Mouse (Mus musculus) hindbrain, embryonic 13.5 days (tissue): Measurements from ENCODE around the gene Prdm15. TPM values are rescaled to one million over a fixed set of nuclear protein-coding genes. Genes with fewer than 3 reads are reported as not detected.
A peak's percentile ranks its signal among the peaks of the same experiment; 100 is the strongest.

ENCODE experiments used
- ATAC-seq: fragments of 200-750 bp; cut with Nextera tagmentation; 2 replicates; pipeline ENCODE4 v1.8.0; 2017; ENCODE audit warnings: moderate TSS enrichment; ENCODE audit not compliant: low FRiP score
- H3K27ac ChIP-seq: fragments of 300-500 bp; sonication (generic); 2 replicates; pipeline ENCODE4 v1.5.1; 2015; ENCODE audit warnings: inconsistent platforms, mild to moderate bottlenecking, moderate library complexity
- H3K27me3 ChIP-seq: fragments of 300-500 bp; sonication (generic); 2 replicates; pipeline ENCODE4 v1.6.1; 2015; ENCODE audit warnings: mild to moderate bottlenecking, inconsistent platforms
- H3K36me3 ChIP-seq: fragments of 300-500 bp; sonication (generic); 2 replicates; pipeline ENCODE4 v1.6.1; 2015; ENCODE audit warnings: mild to moderate bottlenecking, inconsistent platforms
- H3K4me1 ChIP-seq: fragments of 300-500 bp; sonication (generic); replicated peaks from 2 replicates; pipeline ENCODE4 v1.6.1; 2015; ENCODE audit warnings: inconsistent platforms
- H3K4me2 ChIP-seq: fragments of 300-500 bp; sonication (generic); 2 replicates; pipeline ENCODE4 v1.6.1; 2015; ENCODE audit warnings: inconsistent platforms, mild to moderate bottlenecking, moderate library complexity
- H3K4me3 ChIP-seq: fragments of 300-500 bp; sonication (generic); 2 replicates; pipeline ENCODE4 v1.5.1; 2015; ENCODE audit warnings: mild to moderate bottlenecking, inconsistent platforms
- H3K9ac ChIP-seq: fragments of 300-500 bp; sonication (generic); 2 replicates; pipeline ENCODE4 v1.6.1; 2015; ENCODE audit warnings: mild to moderate bottlenecking, inconsistent platforms
- H3K9me3 ChIP-seq: fragments of 300-500 bp; sonication (generic); 2 replicates; pipeline ENCODE4 v1.6.1; 2016; ENCODE audit warnings: inconsistent platforms
- WGBS: fragments of 180-500 bp; shearing (Covaris S2); methylation state at CpG from one replicate; pipeline ENCODE4 v1.1.7; 2015; 5-methylcytosine and 5-hydroxymethylcytosine counted together
- polyA plus RNA-seq: library from polyadenylated mRNA; unstranded; fragments of >200 nt; fragmentation: Nextera tagmentation; extraction: Ambion mirVana; gene quantifications from 2 replicates; pipeline ENCODE4 v1.2.1, GENCODE M21; 2015

Gene Prdm15
- polyA plus RNA-seq, 1 experiment from 2014 or later = 14.5 TPM

GRCm38 (mm10) chr16:97856050-97856449 lies 4.4 kb upstream of the Prdm15 start:
- no peak overlapping the region for H3K9ac ChIP-seq
- H3K9me3 ChIP-seq = no peaks in the 10 kb centered on the region
- H3K4me3 ChIP-seq = no peak overlapping the region
- H3K4me1 ChIP-seq = peaks cover 9% of the 10 kb centered on the region
- H3K36me3 ChIP-seq = peaks cover 11% of the 10 kb centered on the region
- no peak overlapping the region for H3K4me2 ChIP-seq
- ATAC-seq = no peak
- H3K27me3 ChIP-seq = no peaks in the 10 kb centered on the region
- no peak overlapping the region for H3K27ac ChIP-seq

- no peaks in the 10 kb centered on the region for H3K9me3 ChIP-seq
- WGBS = 0% methylated on average over 53 of the region's 77 CpGs
- H3K4me1 ChIP-seq = peaks cover 33% of the 10 kb centered on the region
- no peaks in the 10 kb centered on the region for H3K36me3 ChIP-seq
- no peaks in the 10 kb centered on the region for H3K27me3 ChIP-seq
- H3K4me3 ChIP-seq = peak overlapping the region; percentile 84
- peak overlapping the region; percentile 99 for H3K27ac ChIP-seq
- H3K9ac ChIP-seq = peak overlapping the region; percentile 95
- peak overlapping the region; percentile 79 for H3K4me2 ChIP-seq
- peak; percentile 93 for ATAC-seq
Observed at GRCm38 (mm10) chr16:97851061-97851740, 449 bp downstream of the Prdm15 start.

GRCm38 (mm10) chr16:97850667-97851060 lies 986 bp downstream of the Prdm15 start:
- peak; percentile 55; the same call in 1 of the 2 replicates for ATAC-seq
- Histone ChIP-seq H3K4me1 (peaks cover 33% of the 10 kb centered on the region), H3K27me3 (no peaks in the 10 kb centered on the region), H3K27ac (peak overlapping the region; percentile 99), H3K4me3 (peak overlapping the region; percentile 84), H3K4me2 (peak overlapping the region; percentile 79), H3K9me3 (no peaks in the 10 kb centered on the region), H3K36me3 (peaks cover 5% of the 10 kb centered on the region; the same call in 1 of the 2 replicates), H3K9ac (peak overlapping the region; percentile 95)
- 3% methylated on average over 11 of the region's 11 CpGs for WGBS

- Histone ChIP-seq H3K27ac (no peak overlapping the region), H3K9me3 (no peaks in the 10 kb centered on the region), H3K4me2 (no peak overlapping the region), H3K4me1 (peaks cover 33% of the 10 kb centered on the region), H3K9ac (0 out of 2 replicates have a peak overlapping the region, but pooled peaks have one; percentile 30), H3K27me3 (no peaks in the 10 kb centered on the region), H3K4me3 (no peak overlapping the region), H3K36me3 (peaks cover 7% of the 10 kb centered on the region; the same call in 1 of the 2 replicates)
- no peak for ATAC-seq
- WGBS = 82% methylated on average over 6 of the region's 6 CpGs
Observed at GRCm38 (mm10) chr16:97848832-97849231, 2.8 kb downstream of the Prdm15 start.

GRCm38 (mm10) chr16:97844967-97845937 lies 6.4 kb downstream of the Prdm15 start:
- Histone ChIP-seq H3K4me1 (peaks cover 20% of the 10 kb centered on the region), H3K4me2 (no peak overlapping the region), H3K36me3 (peaks cover 17% of the 10 kb centered on the region), H3K9ac (no peak overlapping the region), H3K27me3 (no peaks in the 10 kb centered on the region), H3K27ac (no peak overlapping the region), H3K4me3 (no peak overlapping the region), H3K9me3 (no peaks in the 10 kb centered on the region)
- 91% methylated on average over 12 of the region's 12 CpGs for WGBS
- no peak for ATAC-seq

- WGBS = 88% methylated on average over 3 of the region's 3 CpGs
- H3K4me1 ChIP-seq = no peaks in the 10 kb centered on the region
- H3K9ac ChIP-seq = no peak overlapping the region
- no peaks in the 10 kb centered on the region for H3K27me3 ChIP-seq
- H3K4me2 ChIP-seq = no peak overlapping the region
- no peak overlapping the region for H3K4me3 ChIP-seq
- ATAC-seq = no peak
- H3K27ac ChIP-seq = no peak overlapping the region
- H3K9me3 ChIP-seq = no peaks in the 10 kb centered on the region
- H3K36me3 ChIP-seq = peaks cover 93% of the 10 kb centered on the region
Observed at GRCm38 (mm10) chr16:97832154-97832553, 19.5 kb downstream of the Prdm15 start.

DNA sequence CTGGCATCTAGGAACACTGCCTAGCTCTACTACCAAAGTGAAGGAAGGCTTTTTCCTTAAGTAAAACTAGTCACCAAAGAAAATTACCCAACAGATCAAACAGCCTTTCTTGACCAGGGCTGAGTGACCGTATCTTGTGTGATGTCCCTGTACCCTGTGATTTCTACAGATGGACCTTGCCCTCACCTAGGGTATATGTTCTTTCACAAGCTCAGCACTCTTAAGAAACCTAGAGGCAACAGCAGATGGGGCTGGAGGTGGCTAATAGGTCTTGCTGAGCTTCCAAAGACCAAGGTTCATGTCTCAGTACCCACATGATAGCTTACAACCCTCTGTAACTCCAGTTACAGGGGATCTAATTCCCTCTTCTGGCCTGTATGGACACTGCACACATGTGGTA lies 23.4 kb downstream of the Prdm15 start:
- Histone ChIP-seq H3K27ac (no peak overlapping the region), H3K9me3 (no peaks in the 10 kb centered on the region), H3K36me3 (peaks cover 79% of the 10 kb centered on the region), H3K9ac (no peak overlapping the region), H3K4me2 (no peak overlapping the region), H3K4me3 (no peak overlapping the region), H3K27me3 (no peaks in the 10 kb centered on the region), H3K4me1 (no peaks in the 10 kb centered on the region)
- ATAC-seq = no peak
- WGBS = 97% methylated on average over 1 of the region's 1 CpGs

DNA sequence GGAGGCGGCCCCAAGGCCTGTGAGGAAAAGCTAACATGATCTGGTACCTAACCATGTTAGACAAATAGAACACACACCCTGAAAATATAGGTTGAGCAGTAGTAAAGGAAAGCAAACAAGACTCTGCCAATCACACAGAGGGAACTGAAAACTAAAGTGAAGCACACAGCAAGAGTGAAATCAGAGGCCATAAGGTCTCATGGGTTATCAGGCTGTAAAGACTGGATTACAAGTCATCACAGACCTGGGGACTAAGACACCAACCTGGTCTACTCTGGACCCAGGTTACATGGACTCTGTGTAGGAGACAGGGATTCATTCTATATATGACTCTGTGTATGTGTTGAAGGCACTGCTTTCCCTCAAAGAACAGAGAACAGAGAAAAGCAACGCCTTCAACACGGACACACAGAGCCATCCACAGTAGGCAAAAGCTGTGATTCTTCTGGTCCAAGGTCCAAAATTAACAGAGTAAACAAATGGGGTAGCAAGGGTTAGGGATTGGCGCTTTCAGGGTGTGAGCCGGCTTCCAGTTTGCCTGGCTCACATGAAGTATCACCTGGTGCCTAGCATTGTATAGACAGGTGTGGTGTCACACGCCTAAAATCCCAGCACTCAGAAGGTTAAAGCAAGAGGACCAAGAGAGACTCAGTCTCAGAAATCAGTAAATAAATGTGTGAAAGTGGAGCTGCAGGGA lies 28.2 kb downstream of the Prdm15 start:
- Histone ChIP-seq H3K4me3 (no peak overlapping the region), H3K27me3 (no peaks in the 10 kb centered on the region), H3K9me3 (no peaks in the 10 kb centered on the region), H3K27ac (no peak overlapping the region), H3K36me3 (peaks cover 81% of the 10 kb centered on the region), H3K4me2 (no peak overlapping the region), H3K4me1 (no peaks in the 10 kb centered on the region), H3K9ac (no peak overlapping the region)
- WGBS = 98% methylated on average over 6 of the region's 6 CpGs
- ATAC-seq = no peak

GRCm38 (mm10) chr16:97819532-97819931 lies 32.1 kb downstream of the Prdm15 start:
- H3K9me3 ChIP-seq = no peaks in the 10 kb centered on the region
- no peaks in the 10 kb centered on the region for H3K27me3 ChIP-seq
- no peak overlapping the region for H3K4me2 ChIP-seq
- H3K36me3 ChIP-seq = peaks cover 94% of the 10 kb centered on the region
- no peaks in the 10 kb centered on the region for H3K4me1 ChIP-seq
- H3K9ac ChIP-seq = no peak overlapping the region
- WGBS = 88% methylated on average over 4 of the region's 4 CpGs
- no peak overlapping the region for H3K4me3 ChIP-seq
- no peak for ATAC-seq
- H3K27ac ChIP-seq = no peak overlapping the region

- WGBS = 98% methylated on average over 1 of the region's 1 CpGs
Observed at GRCm38 (mm10) chr16:97817414-97817813, 34.2 kb downstream of the Prdm15 start.

GRCm38 (mm10) chr16:97815269-97815668 lies 36.4 kb downstream of the Prdm15 start:
- H3K27me3 ChIP-seq = no peaks in the 10 kb centered on the region
- no peak overlapping the region for H3K4me3 ChIP-seq
- no peaks in the 10 kb centered on the region for H3K4me1 ChIP-seq
- no peak for ATAC-seq
- H3K36me3 ChIP-seq = peaks cover 98% of the 10 kb centered on the region
- no peak overlapping the region for H3K4me2 ChIP-seq
- H3K27ac ChIP-seq = no peak overlapping the region
- 91% methylated on average over 5 of the region's 5 CpGs for WGBS
- no peak overlapping the region for H3K9ac ChIP-seq
- H3K9me3 ChIP-seq = no peaks in the 10 kb centered on the region

More at GRCm38 (mm10) chr16:97817414-97817813, 34.2 kb downstream of the Prdm15 start:
- ATAC-seq = no peak
- H3K4me3 ChIP-seq = no peak overlapping the region
- no peak overlapping the region for H3K9ac ChIP-seq
- no peaks in the 10 kb centered on the region for H3K27me3 ChIP-seq
- no peak overlapping the region for H3K27ac ChIP-seq
- H3K9me3 ChIP-seq = no peaks in the 10 kb centered on the region
- no peak overlapping the region for H3K4me2 ChIP-seq
- H3K36me3 ChIP-seq = peaks cover 96% of the 10 kb centered on the region
- H3K4me1 ChIP-seq = no peaks in the 10 kb centered on the region

DNA sequence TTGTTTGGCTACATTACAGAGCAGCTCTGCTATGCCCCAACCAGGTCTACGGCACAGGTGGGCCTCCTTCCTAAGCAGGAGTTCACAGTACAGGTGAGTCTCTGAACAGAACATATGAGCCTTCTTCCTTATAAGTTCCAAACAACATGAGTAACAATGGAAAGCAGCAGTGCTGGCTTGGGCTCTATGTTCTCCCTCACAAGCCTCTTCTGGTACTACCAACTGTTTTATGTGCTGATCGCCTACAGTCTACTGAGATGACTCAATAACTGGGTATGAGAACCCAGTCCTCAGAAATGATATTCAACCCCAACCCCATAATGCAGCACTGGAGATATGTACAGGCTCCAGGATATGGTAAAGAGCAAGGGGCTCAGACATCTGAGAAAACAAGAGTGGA lies 37.6 kb downstream of the Prdm15 start:
- H3K27ac ChIP-seq = no peak overlapping the region
- no peaks in the 10 kb centered on the region for H3K4me1 ChIP-seq
- peaks cover 98% of the 10 kb centered on the region for H3K36me3 ChIP-seq
- no peak overlapping the region for H3K9ac ChIP-seq
- no peaks in the 10 kb centered on the region for H3K27me3 ChIP-seq
- 96% methylated on average over 2 of the region's 2 CpGs for WGBS
- H3K4me2 ChIP-seq = no peak overlapping the region
- no peak overlapping the region for H3K4me3 ChIP-seq
- no peaks in the 10 kb centered on the region for H3K9me3 ChIP-seq
- ATAC-seq = no peak
